Mouse (Mus musculus) neutrophil, adult 65 days (primary cell): ENCODE data around the gene Cdx4. TPM values are rescaled to one million over a fixed set of nuclear protein-coding genes. Genes with fewer than 3 reads are reported as not detected.

ENCODE experiments used
- total RNA-seq: library from RNA; stranded (reverse); gene quantifications from 2 replicates; pipeline ENCODE4 v1.2.4, GENCODE M21; 2023

The Cdx4 gene
- not detected in 2 replicates for total RNA-seq

DNA sequence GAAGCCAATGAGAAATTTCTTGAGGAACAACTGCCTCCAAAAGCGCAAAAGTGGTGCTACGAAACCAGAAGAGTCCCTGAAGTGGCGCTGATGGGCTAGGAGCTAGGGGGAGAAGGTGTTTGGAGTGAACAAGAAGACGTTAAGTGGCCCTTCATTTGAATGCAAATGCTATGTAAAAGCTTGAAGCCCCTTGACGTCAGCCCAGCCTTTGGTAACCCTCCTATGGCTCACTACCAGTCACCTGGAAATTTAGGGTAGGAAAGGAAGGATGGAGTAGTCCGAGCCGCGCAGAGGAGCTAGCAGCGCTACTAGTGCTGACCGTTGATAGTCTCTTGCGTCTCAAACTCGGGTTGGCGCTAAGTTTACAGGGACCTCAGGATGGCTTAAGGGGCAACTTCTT is at the start of gene Cdx4:
Gene Cdx4 (plus strand): TSS at position 253 of the 400 bp plus-strand sequence.

GRCm38 (mm10) chrX:103356287-103356686 is 35.1 kb downstream of the Cdx4 start, which contains the start of gene Chic1:
TSS of gene Chic1 (plus strand) at chrX:103356476.

Other genes with a start within 250 kb of the Cdx4 start
- 0.32 and 0.52 TPM in 2 replicates for gene Nap1l2, start 134.8 kb upstream of the Cdx4 start, total RNA-seq
- gene Chic1, start 35.1 kb downstream of the Cdx4 start, total RNA-seq: 0.05 TPM in 1 of 2 replicates, not detected in the other
- not detected in 2 replicates for gene Tsx, start 93.1 kb downstream of the Cdx4 start, total RNA-seq
- not detected in 2 replicates for gene Gm26992, start 100.6 kb downstream of the Cdx4 start, total RNA-seq